Mouse (Mus musculus) urinary bladder, postnatal 4 days (tissue): Measurements from ENCODE around the gene Toe1.
"Not testable (repeated sequence)": the region's sequence is repeated elsewhere in the genome, so short reads cannot be mapped to it uniquely, and the experiment has no call there.

Source experiments
- DNase-seq, 2 experiments: peaks; one replicate each; pipeline ENCODE4 v3.0.0; 2021 to 2022; ENCODE audit warnings: low spot score in 2 of 2

The Toe1 gene

GRCm38 (mm10) chr4:116807197-116808129 lies at the start of gene Toe1, which contains the start of gene Mutyh:
Gene Toe1 (minus strand): TSS chr4:116807640.
Gene Mutyh (plus strand): TSS chr4:116807723.
- peak; percentile 93 to 95 for DNase-seq

GRCm38 (mm10) chr4:116857203-116857602 lies 49.8 kb upstream of the Toe1 start:
- DNase-seq = no peak

- no peak for DNase-seq
Observed at GRCm38 (mm10) chr4:116854286-116854685, 46.8 kb upstream of the Toe1 start.

GRCm38 (mm10) chr4:116849901-116850300 lies 42.5 kb upstream of the Toe1 start:
- DNase-seq = no peak

- no peak for DNase-seq
Observed at GRCm38 (mm10) chr4:116844324-116844723, 36.9 kb upstream of the Toe1 start.

GRCm38 (mm10) chr4:116840841-116841240 lies 33.4 kb upstream of the Toe1 start:
- no peak for DNase-seq

- DNase-seq = not testable (repeated sequence)
Observed at GRCm38 (mm10) chr4:116840096-116840495, 32.7 kb upstream of the Toe1 start.

GRCm38 (mm10) chr4:116838999-116839398 lies 31.6 kb upstream of the Toe1 start:
- DNase-seq = no peak

GRCm38 (mm10) chr4:116830070-116830368 lies 22.6 kb upstream of the Toe1 start:
- DNase-seq = no peak

GRCm38 (mm10) chr4:116829364-116830069 lies 22.1 kb upstream of the Toe1 start:
- no peak for DNase-seq

GRCm38 (mm10) chr4:116827819-116828218 lies 20.4 kb upstream of the Toe1 start:
- DNase-seq = no peak

- DNase-seq = peak in 1 of 2 experiments; percentile 57
Observed at GRCm38 (mm10) chr4:116824541-116825004, 17.1 kb upstream of the Toe1 start.

GRCm38 (mm10) chr4:116821694-116822016 lies 14.2 kb upstream of the Toe1 start, which contains the start of gene Hpdl:
Gene Hpdl (minus strand): TSS chr4:116821707.
- DNase-seq = no peak

GRCm38 (mm10) chr4:116820902-116821693 lies 13.7 kb upstream of the Toe1 start:
- peak; percentile 65 to 67 for DNase-seq

GRCm38 (mm10) chr4:116819968-116820901 lies 12.8 kb upstream of the Toe1 start:
- DNase-seq = no peak

- DNase-seq = no peak
Observed at GRCm38 (mm10) chr4:116817486-116817885, 10.0 kb upstream of the Toe1 start.

- DNase-seq = no peak
Observed at GRCm38 (mm10) chr4:116815276-116815675, 7.8 kb upstream of the Toe1 start.

- DNase-seq = no peak
Observed at GRCm38 (mm10) chr4:116811012-116811411, 3.6 kb upstream of the Toe1 start.

GRCm38 (mm10) chr4:116799901-116800300 lies 7.5 kb downstream of the Toe1 start:
- no peak for DNase-seq

- no peak for DNase-seq
Observed at GRCm38 (mm10) chr4:116796442-116797110, 10.9 kb downstream of the Toe1 start.
